Mouse (Mus musculus) liver, adult (tissue): ENCODE data around the gene Tpp2.

ENCODE experiments used
- GATA4 ChIP-seq: IDR thresholded peaks from 2 replicates; pipeline ENCODE4 v1.6.1; 2014; ENCODE audit warnings: mild to moderate bottlenecking, low read length; ENCODE audit not compliant: insufficient replicate concordance

Gene Tpp2

DNA sequence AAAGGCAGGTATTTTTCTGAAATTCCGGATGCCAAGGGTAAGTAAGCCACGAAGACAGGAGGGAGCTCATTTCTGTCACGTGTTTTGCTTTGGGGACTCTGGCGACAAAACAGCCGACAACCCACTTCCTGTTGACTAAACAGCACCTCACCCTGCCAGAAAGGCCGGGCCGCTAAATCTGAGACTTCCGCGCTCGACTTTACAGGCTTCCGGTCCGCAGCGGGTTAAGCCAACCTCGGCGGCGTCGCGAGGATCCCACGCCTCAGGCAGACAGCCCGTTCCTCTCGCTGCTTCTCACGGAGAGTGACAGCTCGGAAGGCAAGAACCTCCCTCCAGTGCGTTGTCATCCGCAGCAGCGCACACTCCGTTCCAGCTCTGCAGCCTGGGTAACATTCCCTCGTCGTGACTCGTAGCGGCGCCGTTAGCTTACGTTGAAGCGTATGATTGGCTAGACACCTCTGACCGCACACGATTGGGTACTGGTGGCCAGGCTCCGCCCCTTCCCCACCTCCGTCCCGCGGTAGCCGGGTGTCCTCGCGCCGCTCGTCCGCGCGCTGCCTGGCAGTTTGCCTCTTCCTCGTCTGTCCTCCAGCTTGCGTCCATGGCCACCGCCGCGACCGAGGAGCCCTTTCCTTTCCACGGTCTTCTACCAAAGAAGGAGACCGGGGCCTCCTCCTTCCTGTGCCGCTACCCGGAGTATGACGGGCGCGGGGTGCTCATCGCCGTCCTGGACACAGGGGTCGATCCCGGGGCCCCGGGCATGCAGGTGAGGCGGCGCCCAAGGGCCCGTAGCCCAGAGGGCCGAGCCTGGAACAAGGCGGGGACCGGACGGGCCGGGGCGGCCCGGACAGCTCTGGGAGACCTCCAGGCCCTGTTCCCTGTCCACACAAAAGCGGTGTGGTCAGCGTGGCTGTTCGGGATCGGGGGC is at the start of gene Tpp2:
Gene Tpp2 (plus strand): TSS at position 160 of the 928 bp plus-strand sequence.
- TF ChIP-seq GATA4: peak; percentile 51; the same call in 1 of the 2 replicates

DNA sequence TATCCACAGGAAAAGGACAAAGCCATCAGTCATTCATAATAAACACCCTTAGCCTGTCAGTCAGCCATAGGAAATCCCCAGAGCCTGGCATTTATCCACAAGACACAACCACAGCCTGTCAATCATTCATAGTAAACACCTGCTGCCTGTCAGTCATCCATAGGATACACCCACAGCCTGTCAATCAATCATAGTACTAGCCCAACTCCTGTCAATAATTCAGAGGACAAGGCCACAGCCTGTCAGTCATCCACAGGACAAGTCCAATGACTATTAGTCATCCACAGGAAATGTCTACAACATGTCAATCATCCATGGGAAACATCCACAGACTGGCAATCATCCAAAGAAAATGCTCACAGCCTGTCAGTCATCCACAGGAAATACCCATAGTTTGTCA is 37.7 kb upstream of the Tpp2 start:
- no peak for TF ChIP-seq GATA4

DNA sequence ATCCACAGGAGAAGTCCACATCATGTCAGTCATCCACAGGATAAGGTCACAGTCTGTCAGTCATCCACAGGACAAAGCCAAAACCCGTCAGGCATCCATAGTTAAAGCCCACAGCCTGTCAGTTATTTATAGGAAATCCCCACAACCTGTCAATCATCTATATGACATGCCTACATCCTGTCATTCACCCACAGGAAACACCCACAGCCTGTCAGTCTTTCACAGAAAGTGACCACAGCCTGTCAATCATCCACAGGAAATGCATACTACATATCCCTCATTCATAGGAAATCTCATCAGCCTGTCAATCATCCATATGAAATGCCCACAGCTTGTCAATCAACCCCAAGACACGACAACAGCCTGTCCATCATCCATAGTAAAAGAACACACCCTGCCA is 36.3 kb upstream of the Tpp2 start:
- no peak for TF ChIP-seq GATA4

DNA sequence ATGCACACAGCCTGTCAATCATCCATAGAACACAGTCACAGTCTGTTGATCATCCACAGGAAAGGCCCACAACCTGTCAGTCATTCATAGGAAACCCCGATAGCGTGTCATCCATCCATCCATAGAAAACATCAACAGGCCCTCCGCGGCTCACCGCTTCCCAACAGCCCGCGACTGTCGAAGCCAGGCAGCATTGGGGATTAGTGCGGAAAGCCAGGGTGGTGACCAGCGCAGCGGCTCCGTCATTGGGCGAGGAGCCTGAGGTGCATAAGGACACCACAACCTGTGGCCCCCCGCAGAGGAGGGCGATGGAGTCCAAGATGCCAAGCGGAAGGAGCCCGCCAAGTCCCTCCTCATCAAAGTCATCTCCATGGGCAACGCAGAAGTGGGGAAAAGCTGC is 35.5 kb upstream of the Tpp2 start:
- no peak for TF ChIP-seq GATA4

DNA sequence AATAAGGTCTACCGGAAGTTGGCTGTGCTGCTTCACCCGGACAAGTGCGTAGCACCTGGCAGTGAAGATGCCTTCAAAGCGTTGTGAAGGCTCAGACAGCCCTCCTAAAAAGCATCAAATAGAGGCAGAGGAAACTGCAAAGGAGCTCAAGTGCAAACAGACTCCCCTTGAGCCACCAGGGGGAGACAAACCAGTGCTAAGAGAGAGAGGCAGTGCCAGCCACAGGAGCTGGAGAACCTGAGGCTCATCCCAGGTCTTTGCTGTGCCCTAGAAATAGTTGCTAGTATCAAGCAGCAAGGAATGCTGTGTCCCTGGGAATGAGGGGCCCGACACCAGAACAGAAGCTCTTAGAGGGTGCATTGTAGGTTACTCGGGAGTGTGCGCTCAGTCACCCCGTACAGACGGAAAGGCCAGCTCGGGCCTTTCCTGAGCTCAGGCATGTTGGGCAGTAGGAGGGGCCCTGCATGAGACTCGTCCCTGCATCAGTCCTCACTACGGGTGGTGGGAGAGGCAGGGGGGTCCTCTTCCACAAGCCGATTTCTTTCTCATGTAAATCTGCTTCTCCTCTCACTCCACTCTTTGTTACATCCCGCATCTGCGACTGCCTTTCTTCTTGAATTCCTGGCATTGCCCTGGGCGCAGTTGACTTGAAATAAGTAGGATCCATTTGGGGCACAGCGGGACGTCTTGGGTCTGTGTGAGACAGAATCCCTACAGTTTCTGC is 34.3 kb upstream of the Tpp2 start:
- no peak for TF ChIP-seq GATA4

DNA sequence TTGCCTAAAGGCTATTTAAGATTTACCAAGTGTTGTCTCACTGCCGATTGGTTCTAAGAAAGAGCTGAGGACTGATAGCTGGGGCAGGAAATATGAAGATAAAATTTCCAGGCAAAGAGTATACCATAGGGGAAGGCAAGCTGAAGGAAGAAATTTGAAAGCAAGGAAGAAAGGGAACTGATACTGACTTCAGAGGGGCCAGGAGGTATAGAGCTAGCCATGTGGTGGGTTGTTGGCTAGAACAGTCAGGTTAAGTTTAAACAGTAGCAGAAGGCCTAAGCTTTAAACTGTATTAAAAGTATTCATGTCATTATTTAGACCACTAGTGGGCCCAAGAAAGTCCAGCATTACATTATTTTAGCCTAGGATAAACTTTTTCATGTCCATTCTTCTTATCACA is 31.0 kb upstream of the Tpp2 start:
- no peak for TF ChIP-seq GATA4

DNA sequence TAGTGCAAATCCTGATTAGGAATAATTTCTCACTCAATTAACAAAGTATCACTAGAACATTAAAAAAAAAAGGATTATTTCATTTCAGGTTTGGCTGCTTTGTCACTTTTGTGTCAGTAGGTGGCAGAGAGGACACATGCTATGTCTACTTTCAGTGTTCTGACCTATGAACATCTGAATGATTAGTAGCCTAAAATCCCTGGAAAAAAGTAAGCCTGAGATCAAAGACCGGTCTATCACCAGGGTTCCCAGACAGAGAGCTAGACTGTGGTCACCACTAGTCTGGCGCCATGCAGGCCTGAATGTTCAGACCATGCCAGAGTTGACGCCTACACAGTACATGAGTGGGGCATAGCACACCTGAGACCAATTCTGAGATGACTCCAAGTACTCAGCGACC is 30.6 kb upstream of the Tpp2 start:
- no peak for TF ChIP-seq GATA4

DNA sequence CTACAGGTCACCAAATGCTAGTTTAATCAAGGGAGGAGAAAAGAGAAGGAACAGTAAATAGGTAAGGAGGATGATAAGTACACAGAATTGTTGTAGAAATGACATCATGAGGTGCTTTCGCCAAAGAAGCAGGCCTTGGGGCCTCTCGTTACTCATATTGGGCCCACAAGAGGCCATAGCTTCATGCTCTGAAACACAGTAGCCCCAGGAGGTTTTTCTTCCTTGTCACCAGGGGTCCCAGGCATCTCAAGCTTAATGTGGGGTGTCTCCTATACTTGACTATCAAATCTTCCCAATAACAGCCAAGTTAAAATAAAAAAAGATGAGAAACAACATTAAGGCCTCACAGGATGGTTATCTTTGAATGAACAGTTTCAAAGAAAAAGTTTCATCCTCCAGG is 18.0 kb upstream of the Tpp2 start:
- TF ChIP-seq GATA4: no peak

DNA sequence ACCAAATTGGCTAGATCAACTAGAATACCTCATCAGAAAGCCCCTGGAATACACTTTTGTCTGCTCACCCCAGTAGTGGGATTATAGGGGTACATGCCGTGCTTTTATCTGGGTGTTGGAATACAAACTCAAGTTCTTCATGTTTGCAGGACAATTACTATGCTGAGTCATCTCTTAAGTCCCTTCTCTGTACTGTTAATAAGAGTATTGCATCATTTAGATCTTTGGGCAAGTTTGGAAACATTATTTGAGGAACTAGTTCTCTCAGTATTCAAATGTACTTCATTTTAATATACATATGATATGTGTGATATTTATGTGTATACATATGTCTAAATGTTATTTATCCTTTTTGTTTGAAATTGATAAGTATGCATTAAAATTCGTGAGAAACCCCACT is 16.6 kb upstream of the Tpp2 start:
- no peak for TF ChIP-seq GATA4

DNA sequence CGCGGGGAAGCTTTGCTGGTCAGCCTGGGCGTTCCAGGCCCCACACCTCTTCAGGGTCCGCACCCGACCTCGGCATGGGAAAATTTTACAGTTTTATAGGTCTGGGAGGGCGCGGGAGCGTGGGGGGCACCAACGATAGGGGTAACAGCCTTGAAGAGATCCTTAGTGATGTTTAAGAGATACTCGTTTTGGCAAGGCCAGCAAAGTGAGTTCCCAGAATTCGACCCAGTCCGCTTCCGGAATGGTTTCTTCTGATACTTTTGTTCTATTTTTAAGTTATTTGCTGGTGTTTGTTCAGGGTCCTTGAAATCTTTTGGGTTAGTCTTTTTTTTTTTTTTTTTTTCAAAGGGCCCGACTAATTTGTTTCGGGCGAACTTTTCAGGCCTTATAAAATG is 966 bp downstream of the Tpp2 start:
- TF ChIP-seq GATA4: no peak

DNA sequence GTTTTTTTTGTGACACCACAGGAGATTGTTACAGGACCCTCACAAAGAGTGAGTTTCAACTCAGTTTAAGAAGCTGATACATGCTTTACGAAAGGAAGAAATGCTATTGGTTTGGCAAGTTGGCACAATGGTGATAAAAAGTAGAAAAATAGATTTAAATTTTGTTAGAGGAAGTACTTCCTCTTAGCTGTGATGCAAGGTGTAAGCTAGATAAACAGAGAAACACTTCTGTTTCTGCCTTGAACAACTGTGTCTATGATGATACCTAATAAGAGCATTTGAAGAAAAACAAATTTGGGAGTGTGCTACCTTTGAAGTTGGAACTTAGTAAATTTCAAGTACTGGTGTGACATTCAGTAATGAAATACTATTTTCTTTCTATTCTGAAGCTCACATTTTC is 5.9 kb downstream of the Tpp2 start:
- no peak for TF ChIP-seq GATA4

DNA sequence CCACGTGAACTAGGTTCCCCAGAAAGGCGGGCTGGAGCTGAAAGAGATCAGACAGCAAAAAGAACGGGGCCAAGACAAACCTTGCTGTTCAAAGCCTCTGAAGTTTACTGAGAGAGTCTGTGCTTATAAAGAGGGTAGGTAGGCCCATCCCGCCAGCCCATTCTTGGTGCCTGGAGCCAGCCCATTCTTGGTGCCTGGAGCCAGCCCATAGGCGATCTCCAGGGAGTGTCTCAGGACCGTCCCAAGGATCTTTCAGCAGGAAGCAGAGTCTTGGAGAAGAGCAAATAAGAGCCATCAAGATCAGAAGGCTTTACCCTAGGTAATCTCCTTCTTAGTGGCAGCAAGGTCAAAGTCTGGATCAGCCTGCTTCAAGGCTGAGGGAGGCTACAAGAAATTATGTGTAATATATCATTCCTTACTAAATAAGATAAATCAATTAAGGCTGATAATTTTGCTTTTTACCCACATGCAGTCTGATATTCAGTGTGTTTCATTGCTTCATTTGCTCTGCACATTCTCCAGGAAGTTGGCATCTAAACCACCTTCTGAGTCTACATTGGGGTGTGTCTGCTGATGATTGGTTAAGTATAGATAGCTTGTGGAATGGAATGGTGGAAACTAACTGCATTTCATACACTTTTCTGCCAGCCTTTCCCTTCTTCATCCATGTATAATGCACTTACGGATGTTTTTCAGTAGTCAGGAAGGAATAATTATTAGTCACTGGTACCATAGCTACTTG is 8.2 kb downstream of the Tpp2 start:
- TF ChIP-seq GATA4: no peak

DNA sequence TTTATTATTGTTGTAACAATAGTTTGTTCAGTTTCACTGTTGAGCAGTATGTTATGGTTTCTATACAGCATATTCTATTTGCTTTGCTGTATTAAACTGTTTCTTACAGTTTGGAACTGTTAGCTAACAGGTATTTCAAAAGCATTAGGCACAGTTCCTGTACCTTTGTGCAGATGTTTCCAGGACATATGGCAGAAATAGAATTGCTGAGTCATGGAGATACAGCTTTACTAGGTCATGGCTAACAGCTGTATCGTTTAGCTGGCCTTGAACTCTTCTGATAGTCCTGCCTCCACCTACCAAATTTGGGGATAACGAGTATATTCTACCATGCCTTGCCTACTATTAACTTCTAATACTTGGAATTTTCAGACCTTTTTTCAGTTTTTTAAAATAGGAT is 9.4 kb downstream of the Tpp2 start:
- no peak for TF ChIP-seq GATA4

DNA sequence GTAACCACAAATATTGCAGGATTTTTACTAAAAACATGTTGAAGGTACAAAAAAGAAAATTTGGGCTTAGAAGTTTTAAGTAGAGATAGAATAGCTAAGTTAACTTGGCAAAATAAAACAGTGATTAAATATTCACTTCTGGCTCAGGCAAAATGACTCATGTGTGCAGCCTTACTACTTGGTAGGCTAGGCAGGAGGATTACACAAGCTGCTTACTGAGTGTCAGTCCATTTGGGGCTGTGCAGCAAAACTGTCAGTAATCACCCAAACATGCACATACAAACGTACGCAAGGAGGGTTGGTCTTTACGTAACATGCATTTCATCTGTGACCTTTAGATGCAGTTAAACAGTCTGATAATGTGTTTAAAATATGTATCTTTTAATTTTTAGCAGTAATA is 20.2 kb downstream of the Tpp2 start:
- no peak for TF ChIP-seq GATA4

DNA sequence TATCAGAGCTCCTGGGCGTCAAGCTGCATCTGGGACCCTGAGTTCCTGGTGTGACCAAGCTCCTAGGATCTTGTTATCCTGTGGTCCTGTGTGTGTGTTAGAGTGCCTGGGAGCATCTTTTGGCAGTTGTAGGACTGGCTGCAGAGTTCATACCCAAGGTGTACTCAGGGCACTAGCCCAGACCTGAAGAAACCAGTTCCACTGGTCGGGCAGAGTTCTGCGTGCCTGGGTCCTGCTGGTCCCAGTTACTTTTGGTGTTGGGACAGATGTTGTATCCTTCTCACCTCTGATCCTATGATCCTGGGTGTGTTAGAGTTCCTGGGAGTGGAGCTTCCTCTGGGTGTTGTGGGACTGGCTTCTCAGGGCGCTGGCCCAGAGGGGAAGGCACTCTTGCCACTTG is 30.9 kb downstream of the Tpp2 start:
- no peak for TF ChIP-seq GATA4

DNA sequence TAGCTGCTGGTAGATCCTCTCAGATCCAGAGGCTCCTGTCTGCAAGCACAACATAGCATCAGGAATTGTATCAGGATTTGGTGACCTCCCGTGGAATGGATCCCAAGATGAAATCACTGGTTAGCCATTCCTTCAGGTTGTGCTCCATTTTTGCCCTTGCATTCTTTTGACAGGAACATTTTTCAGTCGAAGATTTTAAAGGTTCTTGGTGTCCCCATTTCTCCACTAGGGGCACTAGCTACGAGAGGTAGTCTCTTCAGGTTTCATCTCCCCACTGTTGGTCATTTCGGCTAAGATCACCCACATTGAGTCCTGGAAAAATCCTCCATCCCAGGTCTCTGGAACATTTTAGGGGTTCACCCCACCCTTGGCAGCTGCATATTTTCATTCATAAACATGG is 33.3 kb downstream of the Tpp2 start:
- TF ChIP-seq GATA4: no peak
